Mouse (Mus musculus) heart, postnatal 0 days (tissue): ENCODE measurements around the gene Med13. TPM values are rescaled to one million over a fixed set of nuclear protein-coding genes. Genes with fewer than 3 reads are reported as not detected.

Experiments used
- ATAC-seq: fragments of 200-750 bp; cut with Nextera tagmentation; 2 replicates; pipeline ENCODE4 v1.8.0; 2017; ENCODE audit warnings: low read depth, moderate number of reproducible peaks, moderate library complexity; ENCODE audit not compliant: insufficient read depth
- DNase-seq: peaks from one replicate; pipeline ENCODE4 v3.0.0-alpha.2; 2016; ENCODE audit warnings: low spot score
- H3K27ac ChIP-seq: fragments of 300-500 bp; sonication (generic); 2 replicates; pipeline ENCODE4 v1.5.1; 2014; ENCODE audit warnings: low read depth, mild to moderate bottlenecking
- H3K27me3 ChIP-seq: fragments of 300-500 bp; sonication (generic); 2 replicates; pipeline ENCODE4 v1.6.1; 2014; ENCODE audit warnings: low read length, mixed read lengths; ENCODE audit not compliant: control insufficient read depth, insufficient read depth
- H3K36me3 ChIP-seq: fragments of 300-500 bp; sonication (generic); replicated peaks from 2 replicates; pipeline ENCODE4 v1.6.1; 2014; ENCODE audit warnings: low read length, mixed read lengths; ENCODE audit not compliant: control insufficient read depth, insufficient read depth
- H3K4me1 ChIP-seq: fragments of 300-500 bp; sonication (generic); 2 replicates; pipeline ENCODE4 v1.6.1; 2014; ENCODE audit warnings: antibody characterized with exemption; ENCODE audit not compliant: control insufficient read depth, insufficient read depth
- H3K4me2 ChIP-seq: fragments of 300-500 bp; sonication (generic); 2 replicates; pipeline ENCODE4 v1.6.1; 2014; ENCODE audit warnings: low read depth, mild to moderate bottlenecking, low read length, moderate library complexity
- H3K4me3 ChIP-seq: fragments of 300-500 bp; sonication (generic); 2 replicates; pipeline ENCODE4 v1.5.1; 2014; ENCODE audit warnings: low read depth, low read length
- H3K9ac ChIP-seq: fragments of 300-500 bp; sonication (generic); replicated peaks from 2 replicates; pipeline ENCODE4 v1.6.1; 2014; ENCODE audit warnings: low read depth, low read length, mixed read lengths
- H3K9me3 ChIP-seq: fragments of 300-500 bp; sonication (generic); replicated peaks from 2 replicates; pipeline ENCODE4 v1.6.1; 2016; ENCODE audit warnings: low read length; ENCODE audit not compliant: control insufficient read depth
- CTCF ChIP-seq: IDR thresholded peaks from 2 replicates; pipeline ENCODE4 v1.5.1; 2016; ENCODE audit warnings: antibody characterized with exemption, control low read depth, low read depth
- EP300 ChIP-seq: IDR thresholded peaks from 2 replicates; pipeline ENCODE4 v1.6.1; 2016; ENCODE audit warnings: antibody characterized with exemption, low read depth
- WGBS: fragments of 180-500 bp; shearing (Covaris S2); extraction: QIAGEN DNeasy Blood & Tissue Kit; methylation state at CpG from one replicate; pipeline ENCODE4 v1.1.7; 2014; 5-methylcytosine and 5-hydroxymethylcytosine counted together
- polyA plus RNA-seq: library from polyadenylated mRNA; unstranded; fragments of >200 nt; fragmentation: Nextera tagmentation; extraction: Ambion mirVana; gene quantifications from 2 replicates; pipeline ENCODE4 v1.2.1, GENCODE M21; 2015
- total RNA-seq: library from RNA; depleted of rRNA; stranded (reverse); fragments of >200 nt; gene quantifications from 2 replicates; pipeline ENCODE4 v1.2.3, GENCODE M21; 2014; ENCODE audit warnings: low replicate concordance

The Med13 gene
- total and polyA plus RNA-seq, 2 experiments from 2014 or later, result 3.7 to 26.3 TPM

DNA sequence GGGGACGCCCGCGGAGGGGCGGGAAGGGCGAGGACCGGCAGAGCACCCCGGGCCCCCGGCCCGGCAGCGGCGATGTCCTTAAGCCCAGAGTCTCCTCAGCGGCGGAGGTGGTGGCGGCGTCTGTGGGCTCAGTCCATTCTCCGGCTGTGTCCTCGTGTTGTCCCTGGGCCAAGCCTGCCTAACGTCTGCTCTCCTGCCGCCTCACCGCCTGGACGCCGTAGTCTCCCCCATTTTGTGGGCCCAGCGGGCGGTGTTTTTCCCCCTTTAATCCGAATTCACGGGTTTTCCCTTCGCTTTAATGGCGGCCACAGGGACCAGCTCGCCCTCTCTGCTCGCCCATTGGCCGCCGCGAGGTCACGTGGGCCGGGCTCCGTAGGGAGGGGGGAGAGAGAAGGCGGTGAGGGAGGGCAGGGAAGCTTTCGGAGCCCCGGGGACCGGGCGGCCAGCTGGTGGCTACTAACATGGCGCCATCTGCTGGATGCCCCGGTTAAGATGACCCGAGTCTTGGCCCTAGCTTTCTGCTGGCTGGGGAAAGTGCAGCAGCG, 654 bp upstream of the Med13 start:
- peak; percentile 71; the same call in 1 of the 2 replicates for TF ChIP-seq EP300
- TF ChIP-seq CTCF, result peak; percentile 88
- DNase-seq, result peak; percentile 98
- Histone ChIP-seq H3K9ac (peak overlapping the region; percentile 99), H3K9me3 (no peaks in the 10 kb centered on the region), H3K27me3 (no peaks in the 10 kb centered on the region), H3K27ac (peak overlapping the region; percentile 100), H3K4me3 (peak overlapping the region; percentile 99), H3K4me2 (peak overlapping the region; percentile 61), H3K36me3 (peaks cover 8% of the 10 kb centered on the region), H3K4me1 (peaks cover 19% of the 10 kb centered on the region)
- peak; percentile 99 for ATAC-seq
- WGBS, result under 1% methylated on average over 45 of the region's 45 CpGs

GRCm38 (mm10) chr11:86356007-86356853, 1.2 kb downstream of the Med13 start:
- Histone ChIP-seq H3K9ac (peak overlapping the region; percentile 99), H3K36me3 (peaks cover 8% of the 10 kb centered on the region)
- no peak for TF ChIP-seq CTCF
- no peak for TF ChIP-seq EP300

GRCm38 (mm10) chr11:86353586-86353985, 3.8 kb downstream of the Med13 start:
- Histone ChIP-seq H3K27me3 (no peaks in the 10 kb centered on the region), H3K27ac (no peak overlapping the region), H3K9me3 (no peaks in the 10 kb centered on the region), H3K9ac (no peak overlapping the region), H3K4me2 (no peak overlapping the region), H3K36me3 (peaks cover 8% of the 10 kb centered on the region), H3K4me3 (no peak overlapping the region), H3K4me1 (peaks cover 34% of the 10 kb centered on the region)
- TF ChIP-seq EP300 (no peak), CTCF (no peak)
- no peak for DNase-seq
- ATAC-seq, result no peak
- WGBS, result 65% methylated on average over 3 of the region's 3 CpGs

More at GRCm38 (mm10) chr11:86356007-86356853, 1.2 kb downstream of the Med13 start:
- Histone ChIP-seq H3K4me1 (peaks cover 26% of the 10 kb centered on the region), H3K4me3 (peak overlapping the region; percentile 99), H3K27me3 (no peaks in the 10 kb centered on the region), H3K27ac (peak overlapping the region; percentile 100), H3K4me2 (peak overlapping the region; percentile 61), H3K9me3 (no peaks in the 10 kb centered on the region)
- WGBS, result under 1% methylated on average over 13 of the region's 13 CpGs
- peak; percentile 40 for DNase-seq
- no peak for ATAC-seq

DNA sequence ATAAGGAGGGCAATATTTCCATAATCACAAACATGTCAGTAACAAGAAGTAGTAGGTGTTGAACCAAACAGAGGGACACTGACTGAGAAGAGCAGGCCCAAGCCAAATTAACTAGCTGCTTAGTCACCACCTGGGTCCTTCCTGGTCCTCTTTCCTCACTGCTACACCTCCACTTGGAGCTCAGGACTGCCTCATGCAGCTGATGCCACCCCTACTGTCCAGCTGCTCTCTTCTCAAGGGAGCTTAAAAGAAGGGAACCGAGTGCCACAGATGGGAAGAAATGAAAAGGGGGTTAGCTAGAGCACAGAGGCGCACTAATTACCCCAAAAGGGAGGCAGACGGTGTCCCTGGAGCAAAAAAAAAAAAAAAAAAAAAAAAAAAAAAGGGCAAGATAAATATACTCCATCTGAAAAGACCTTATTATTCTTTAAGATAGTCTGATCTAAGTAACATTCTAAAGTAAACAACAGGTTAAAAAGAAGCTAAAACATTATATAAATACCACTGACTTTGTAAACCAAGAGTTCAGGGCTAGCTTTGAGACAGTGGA, 5.6 kb downstream of the Med13 start:
- H3K27ac ChIP-seq, result no peak overlapping the region
- no peaks in the 10 kb centered on the region for H3K27me3 ChIP-seq
- ATAC-seq (no peak), DNase-seq (no peak)
- H3K4me3 ChIP-seq, result no peak overlapping the region
- TF ChIP-seq EP300 (no peak), CTCF (no peak)
- H3K9ac ChIP-seq, result no peak overlapping the region
- WGBS, result 61% methylated on average over 3 of the region's 3 CpGs
- no peak overlapping the region for H3K4me2 ChIP-seq
- H3K4me1 ChIP-seq, result peaks cover 34% of the 10 kb centered on the region
- H3K9me3 ChIP-seq, result no peaks in the 10 kb centered on the region
- H3K36me3 ChIP-seq, result peaks cover 8% of the 10 kb centered on the region

DNA sequence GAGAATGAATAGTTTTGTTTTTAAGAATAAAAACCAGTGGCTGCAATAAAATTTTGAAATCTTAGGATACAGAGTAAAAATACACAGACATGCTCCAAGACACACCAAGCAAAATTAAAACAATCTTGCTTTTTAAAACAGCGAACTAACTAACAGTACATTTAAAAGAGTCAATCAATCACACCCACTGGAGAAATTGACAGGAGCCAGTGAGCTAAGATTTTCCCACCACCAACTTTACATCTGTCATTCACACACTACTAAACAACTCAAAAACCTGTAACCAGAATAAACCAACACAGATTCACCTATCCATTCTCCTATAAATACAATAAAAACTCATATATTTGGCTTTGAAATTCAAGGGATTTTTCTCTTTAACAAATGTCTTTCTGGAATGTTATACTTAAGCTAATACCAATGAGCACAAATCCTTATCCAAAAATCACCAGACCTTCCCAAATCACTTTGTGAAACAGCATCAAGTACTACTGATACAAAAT, 6.7 kb downstream of the Med13 start:
- Histone ChIP-seq H3K9me3 (no peaks in the 10 kb centered on the region), H3K27me3 (no peaks in the 10 kb centered on the region), H3K36me3 (peaks cover 8% of the 10 kb centered on the region), H3K4me3 (no peak overlapping the region), H3K27ac (no peak overlapping the region), H3K4me1 (peaks cover 28% of the 10 kb centered on the region), H3K9ac (no peak overlapping the region), H3K4me2 (no peak overlapping the region)
- TF ChIP-seq EP300 (no peak), CTCF (no peak)
- DNase-seq, result no peak
- no peak for ATAC-seq
- WGBS, result 71% methylated on average over 1 of the region's 1 CpGs
